Mouse (Mus musculus) heart, postnatal 0 days (tissue): ENCODE measurements around the gene Adamts5.

Experiments used
- CTCF ChIP-seq: IDR thresholded peaks from 2 replicates; pipeline ENCODE4 v1.5.1; 2016; ENCODE audit warnings: antibody characterized with exemption, control low read depth, low read depth
- EP300 ChIP-seq: IDR thresholded peaks from 2 replicates; pipeline ENCODE4 v1.6.1; 2016; ENCODE audit warnings: antibody characterized with exemption, low read depth

GRCm38 (mm10) chr16:85814116-85814515 lies 87.5 kb downstream of the Adamts5 start:
- no peak for TF ChIP-seq CTCF
- no peak for TF ChIP-seq EP300
